Mouse (Mus musculus) small intestine, adult 2 months (tissue): ENCODE results near the gene Tmc7. TPM values are rescaled to one million over a fixed set of nuclear protein-coding genes. Genes with fewer than 3 reads are reported as not detected.

Source experiments
- H3K27ac ChIP-seq: fragments of 200-500 bp; 2 replicates; pipeline ENCODE4 v1.5.1; 2012; ENCODE audit warnings: low read depth, low read length, control low read depth, inconsistent platforms; ENCODE audit not compliant: insufficient read depth
- H3K27me3 ChIP-seq: fragments of 200-500 bp; 2 replicates; pipeline ENCODE4 v1.6.1; 2012; ENCODE audit warnings: mild to moderate bottlenecking, moderate library complexity, low read length, inconsistent platforms; ENCODE audit not compliant: control insufficient read depth, insufficient read depth
- H3K36me3 ChIP-seq: fragments of 200-500 bp; 2 replicates; pipeline ENCODE4 v1.6.1; 2012; ENCODE audit warnings: mild to moderate bottlenecking, low read length, control low read depth, inconsistent platforms; ENCODE audit not compliant: control insufficient read depth, insufficient read depth
- H3K4me1 ChIP-seq: fragments of 200-500 bp; 2 replicates; pipeline ENCODE4 v1.6.1; 2012; ENCODE audit warnings: low read length, inconsistent platforms, mixed read lengths; ENCODE audit not compliant: control insufficient read depth, insufficient read depth, insufficient read length
- H3K4me3 ChIP-seq: fragments of 200-500 bp; 2 replicates; pipeline ENCODE4 v1.5.1; 2012; ENCODE audit warnings: low read depth, mild to moderate bottlenecking, control low read depth, inconsistent platforms, low read length, moderate library complexity
- CTCF ChIP-seq: fragments of 200-500 bp; IDR thresholded peaks from 2 replicates; pipeline ENCODE4 v1.5.1; 2012; ENCODE audit warnings: low read depth, mild to moderate bottlenecking, control low read depth, inconsistent platforms, low read length, moderate library complexity, mixed read lengths; ENCODE audit not compliant: insufficient replicate concordance, insufficient read length; ENCODE audit errors: extremely low read depth
- POLR2A ChIP-seq: fragments of 200-500 bp; IDR thresholded peaks from 2 replicates; pipeline ENCODE4 v1.6.1; 2012; ENCODE audit warnings: low read depth, mild to moderate bottlenecking, control low read depth, inconsistent platforms, low read length, moderate library complexity
- WGBS: fragments of 180-500 bp; shearing (Covaris S2); methylation state at CpG from one replicate; pipeline ENCODE4 v1.1.7; 2018; 5-methylcytosine and 5-hydroxymethylcytosine counted together
- polyA plus RNA-seq: library from polyadenylated mRNA; depleted of rRNA; stranded (reverse); fragments of >200 nt; gene quantifications from 2 replicates; pipeline ENCODE4 v1.2.3, GENCODE M21; 2012; rRNA removed

Gene Tmc7
- 2.1 and 4.9 TPM in 2 replicates for polyA plus RNA-seq

DNA sequence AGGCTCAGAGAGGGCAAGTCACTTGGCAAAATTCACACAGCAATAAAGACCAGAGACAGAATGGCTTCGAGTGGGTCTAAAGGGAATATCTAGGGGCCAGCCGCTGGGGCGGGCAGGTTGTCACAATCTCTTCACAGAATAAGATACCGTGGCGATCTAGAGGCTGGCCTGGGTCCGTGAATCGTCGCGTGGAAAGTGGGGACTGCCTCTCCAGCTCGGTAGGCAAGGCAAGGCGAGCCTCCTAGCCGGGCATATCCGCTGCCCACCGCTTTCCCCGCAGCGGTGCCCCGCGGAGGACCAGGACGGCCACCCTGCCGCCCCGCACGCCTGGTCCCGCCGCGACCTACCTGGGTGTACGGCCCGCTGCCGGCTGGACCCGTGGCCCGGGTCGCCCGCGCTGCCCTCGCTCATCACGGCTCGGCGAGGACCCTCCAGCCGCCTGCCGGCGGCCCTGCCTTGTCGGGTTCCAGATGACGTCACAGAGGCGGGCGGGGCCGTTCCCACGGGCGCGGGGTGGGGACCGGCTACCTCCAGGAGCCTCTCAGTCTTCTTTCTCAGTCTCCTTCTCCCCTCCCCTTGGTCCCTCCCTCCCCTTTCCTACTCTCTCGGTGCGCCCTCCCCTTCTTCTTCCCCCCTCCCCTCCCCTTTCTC lies at the start of gene Tmc7:
Tmc7 (minus strand) TSS at position 480 of the 651 bp plus-strand sequence.
- Histone ChIP-seq H3K27me3 (no peaks in the 10 kb centered on the region), H3K27ac (no peak within 1 kb of the TSS), H3K4me1 (peaks cover 2% of the 10 kb centered on the region; the same call in 1 of the 2 replicates), H3K36me3 (no peaks in the 10 kb centered on the region), H3K4me3 (peak within 1 kb of the TSS; percentile 80)
- 1% methylated on average over 51 of the region's 51 CpGs for WGBS
- no peak for TF ChIP-seq POLR2A
- TF ChIP-seq CTCF = no peak

GRCm38 (mm10) chr7:118633951-118634350 lies 49.4 kb upstream of the Tmc7 start:
- 89% methylated on average over 7 of the region's 7 CpGs for WGBS
- Histone ChIP-seq H3K36me3 (peaks cover 37% of the 10 kb centered on the region), H3K27me3 (no peaks in the 10 kb centered on the region), H3K4me1 (peaks cover 3% of the 10 kb centered on the region; the same call in 1 of the 2 replicates), H3K4me3 (no peak overlapping the region), H3K27ac (no peak overlapping the region)
- TF ChIP-seq POLR2A (no peak), CTCF (no peak)

DNA sequence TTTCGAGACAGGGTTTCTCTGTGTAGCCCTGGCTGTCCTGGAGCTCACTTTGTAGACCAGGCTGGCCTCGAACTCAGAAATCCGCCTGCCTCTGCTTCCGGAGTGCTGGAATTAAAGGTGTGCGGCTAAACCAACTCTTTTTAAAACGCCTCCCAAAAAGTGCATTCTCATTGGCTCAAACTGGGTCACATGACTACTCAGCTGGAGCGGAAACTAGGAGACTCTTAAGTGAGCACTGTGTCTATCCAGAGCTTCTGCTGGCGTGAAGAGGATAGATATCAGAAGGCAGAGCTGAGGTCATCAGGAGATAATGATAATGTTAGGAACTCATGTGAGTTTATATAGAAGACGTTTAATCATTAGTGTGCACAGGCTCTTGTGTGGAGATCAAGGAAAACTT lies 48.6 kb upstream of the Tmc7 start:
- Histone ChIP-seq H3K27me3 (no peaks in the 10 kb centered on the region), H3K4me3 (no peak overlapping the region), H3K36me3 (peaks cover 40% of the 10 kb centered on the region), H3K4me1 (peaks cover 8% of the 10 kb centered on the region; the same call in 1 of the 2 replicates), H3K27ac (no peak overlapping the region)
- WGBS = 81% methylated on average over 9 of the region's 9 CpGs
- TF ChIP-seq POLR2A = no peak
- TF ChIP-seq CTCF = no peak

- 39% methylated on average over 12 of the region's 13 CpGs for WGBS
- H3K36me3 ChIP-seq = peaks cover 42% of the 10 kb centered on the region
- H3K27me3 ChIP-seq = no peaks in the 10 kb centered on the region
- no peak for TF ChIP-seq POLR2A
- no peak for TF ChIP-seq CTCF
- H3K27ac ChIP-seq = peak overlapping the region; percentile 71
- H3K4me1 ChIP-seq = peaks cover 11% of the 10 kb centered on the region; the same call in 1 of the 2 replicates
- H3K4me3 ChIP-seq = no peak overlapping the region
Observed at GRCm38 (mm10) chr7:118627550-118628298, 43.2 kb upstream of the Tmc7 start.

DNA sequence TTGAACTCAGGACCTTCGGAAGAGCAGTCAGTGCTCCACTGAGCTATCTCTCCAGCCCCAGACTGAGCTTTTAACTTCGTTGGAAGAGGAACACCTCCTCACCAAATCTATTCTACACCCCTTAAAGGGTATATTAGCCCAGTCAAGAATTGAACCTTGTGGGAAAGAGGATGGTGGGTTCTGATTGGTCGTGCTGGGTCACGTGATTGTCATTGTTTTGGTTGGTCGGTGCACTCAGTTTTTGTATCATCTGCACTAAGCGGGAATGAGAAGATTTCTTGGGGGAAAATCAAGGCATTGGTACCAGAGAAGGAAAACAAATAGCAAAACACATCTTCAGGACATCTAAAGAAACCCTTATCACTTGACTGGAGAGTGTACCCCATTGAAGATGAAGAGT lies 36.6 kb upstream of the Tmc7 start:
- Histone ChIP-seq H3K27me3 (no peaks in the 10 kb centered on the region), H3K4me1 (peaks cover 3% of the 10 kb centered on the region; the same call in 1 of the 2 replicates), H3K27ac (no peak overlapping the region), H3K4me3 (no peak overlapping the region), H3K36me3 (peaks cover 27% of the 10 kb centered on the region)
- whole genome bisulfite sequencing = 84% methylated on average over 6 of the region's 6 CpGs
- no peak for TF ChIP-seq POLR2A
- no peak for TF ChIP-seq CTCF

GRCm38 (mm10) chr7:118620243-118620906 lies 35.8 kb upstream of the Tmc7 start:
- no peak for TF ChIP-seq CTCF
- H3K27ac ChIP-seq = no peak overlapping the region
- H3K4me1 ChIP-seq = peaks cover 3% of the 10 kb centered on the region; the same call in 1 of the 2 replicates
- no peak overlapping the region for H3K4me3 ChIP-seq
- WGBS = 45% methylated on average over 7 of the region's 7 CpGs
- peaks cover 23% of the 10 kb centered on the region for H3K36me3 ChIP-seq
- H3K27me3 ChIP-seq = no peaks in the 10 kb centered on the region

DNA sequence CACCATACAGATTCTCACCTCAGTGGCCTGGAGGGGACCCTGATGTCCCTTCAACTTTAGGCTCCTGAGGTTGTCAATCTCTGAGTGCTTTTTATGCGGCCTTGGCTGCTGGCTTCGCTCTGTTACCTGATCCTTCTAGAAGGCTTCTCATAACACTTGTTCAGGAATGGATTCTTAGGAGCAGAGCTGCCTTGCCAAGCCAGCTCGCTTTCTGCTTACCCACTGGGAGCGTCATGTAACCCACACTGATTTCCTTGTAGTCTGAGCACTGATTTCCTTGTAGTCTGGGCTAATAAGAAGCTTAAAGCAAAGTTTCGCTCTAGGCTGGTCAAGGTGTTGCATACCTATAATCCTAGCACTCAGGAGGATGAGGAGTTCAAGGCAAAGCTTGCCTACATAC lies 33.6 kb upstream of the Tmc7 start:
- 85% methylated on average over 5 of the region's 5 CpGs for WGBS
- Histone ChIP-seq H3K27me3 (no peaks in the 10 kb centered on the region), H3K27ac (no peak overlapping the region), H3K4me1 (peaks cover 6% of the 10 kb centered on the region; the same call in 1 of the 2 replicates), H3K36me3 (peaks cover 10% of the 10 kb centered on the region), H3K4me3 (no peak overlapping the region)
- TF ChIP-seq POLR2A = no peak
- TF ChIP-seq CTCF = no peak
